Mouse (Mus musculus): ENCODE data around the gene Mast1.

The Mast1 gene

GRCm38 (mm10) chr8:84936962-84937546 lies at the start of gene Mast1:
TSS of gene Mast1 (minus strand) at chr8:84937359.
- DNase-seq (ENCODE audit: low spot score): peak; percentile 89

GRCm38 (mm10) chr8:84986379-84986945 lies 49.3 kb upstream of the Mast1 start:
- DNase-seq (ENCODE audit: low spot score): no peak

- peak; percentile 86 for DNase-seq (ENCODE audit: low spot score)
These were observed 48.7 kb upstream of the Mast1 start for GRCm38 (mm10) chr8:84985684-84986378.

GRCm38 (mm10) chr8:84985049-84985683 lies 48.0 kb upstream of the Mast1 start:
- peak; percentile 47 for DNase-seq (ENCODE audit: low spot score)

- no peak for DNase-seq (ENCODE audit: low spot score)
These were observed 47.3 kb upstream of the Mast1 start for GRCm38 (mm10) chr8:84984294-84985048.

GRCm38 (mm10) chr8:84982499-84983011 lies 45.4 kb upstream of the Mast1 start:
- no peak for DNase-seq (ENCODE audit: low spot score)

GRCm38 (mm10) chr8:84981644-84982498 lies 44.7 kb upstream of the Mast1 start:
- DNase-seq (ENCODE audit: low spot score): peak; percentile 64

GRCm38 (mm10) chr8:84980622-84981358 lies 43.6 kb upstream of the Mast1 start:
- DNase-seq (ENCODE audit: low spot score): peak; percentile 95

GRCm38 (mm10) chr8:84979599-84980421 lies 42.7 kb upstream of the Mast1 start:
- peak; percentile 98 for DNase-seq (ENCODE audit: low spot score)

GRCm38 (mm10) chr8:84978248-84978940 lies 41.2 kb upstream of the Mast1 start, which contains the start of gene Junb:
TSS of gene Junb (minus strand) at chr8:84978718.
- peak; percentile 98 for DNase-seq (ENCODE audit: low spot score)

- peak; percentile 83 for DNase-seq (ENCODE audit: low spot score)
These were observed 40.5 kb upstream of the Mast1 start for GRCm38 (mm10) chr8:84977435-84978247.

GRCm38 (mm10) chr8:84976763-84977434 lies 39.7 kb upstream of the Mast1 start:
- DNase-seq (ENCODE audit: low spot score): no peak

- peak; percentile 99 for DNase-seq (ENCODE audit: low spot score)
These were observed 39.0 kb upstream of the Mast1 start for GRCm38 (mm10) chr8:84976031-84976762.

GRCm38 (mm10) chr8:84975434-84975833 lies 38.3 kb upstream of the Mast1 start:
- peak; percentile 75 for DNase-seq (ENCODE audit: low spot score)

- DNase-seq (ENCODE audit: low spot score): no peak
These were observed 37.5 kb upstream of the Mast1 start for GRCm38 (mm10) chr8:84974543-84975142.

Measured in MN1 (cell line).